Mouse (Mus musculus) thymus, adult 2 months (tissue): ENCODE data around the gene Hspb6.

Experiments used
- CTCF ChIP-seq: fragments of 200-500 bp; IDR thresholded peaks from 2 replicates; pipeline ENCODE4 v1.5.1; 2012; ENCODE audit warnings: mild to moderate bottlenecking, control low read depth, low read length, moderate library complexity, borderline replicate concordance; ENCODE audit not compliant: control insufficient read depth, poor library complexity, insufficient read depth; ENCODE audit errors: extremely low read depth
- POLR2A ChIP-seq: fragments of 200-500 bp; IDR thresholded peaks from 2 replicates; pipeline ENCODE4 v1.6.1; 2012; ENCODE audit warnings: mild to moderate bottlenecking, low read length, control low read depth, moderate library complexity; ENCODE audit not compliant: control insufficient read depth, poor library complexity, insufficient read depth; ENCODE audit errors: extremely low read depth

- TF ChIP-seq CTCF (0 out of 2 replicates have a peak, but pooled peaks have one; percentile 20), POLR2A (0 out of 2 replicates have a peak, but pooled peaks have one; percentile 15)
Observed at GRCm38 (mm10) chr7:30534633-30535577, 17.1 kb upstream of the Hspb6 start, which contains the start of gene Arhgap33.
